Mouse (Mus musculus) left cerebral cortex, postnatal 25 days (tissue): ENCODE data around the gene Fam160b1. TPM values are rescaled to one million over a fixed set of nuclear protein-coding genes. Genes with fewer than 3 reads are reported as not detected.

Source experiments
- DNase-seq, 2 experiments: peaks; one replicate each; pipeline ENCODE4 v3.0.0; 2022; ENCODE audit warnings: low spot score in 2 of 2, mixed read lengths in 1 of 2
- intact Hi-C: fragments of 180-260 bp; cut with DNase I; formaldehyde crosslinking; loops from one replicate; pipeline ENCODE4 v1.15.1; 2025
- total RNA-seq, 2 experiments: library from RNA; stranded (reverse); gene quantifications; 2 replicates each; pipeline ENCODE4 v1.2.3; 2021

Fam160b1 gene
- total RNA-seq, 2 experiments from 2014 or later = 23.3 to 24.0 TPM

DNA sequence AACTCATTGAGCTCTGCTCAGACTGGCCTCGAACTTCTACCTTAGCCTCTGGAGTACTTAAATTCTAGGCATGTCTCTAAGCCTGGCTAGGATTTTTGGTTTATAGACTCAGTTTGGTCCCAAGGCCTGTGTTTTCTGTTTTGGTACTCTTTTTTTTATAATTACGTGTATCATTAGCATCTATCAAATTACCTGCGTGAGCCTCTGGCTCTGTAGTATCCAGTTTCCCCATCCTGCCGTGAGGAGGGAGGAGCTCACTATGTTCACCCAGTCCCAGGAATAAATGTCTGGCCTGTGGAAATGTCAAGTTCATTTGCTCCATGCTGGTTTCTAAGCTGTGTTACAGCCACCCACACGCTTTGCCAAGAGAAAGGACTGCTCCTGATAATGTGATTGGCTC is 2.1 kb downstream of the Fam160b1 start:
- intact Hi-C loops = no loop called here
- peak in 1 of 2 experiments; percentile 35 for DNase-seq

DNA sequence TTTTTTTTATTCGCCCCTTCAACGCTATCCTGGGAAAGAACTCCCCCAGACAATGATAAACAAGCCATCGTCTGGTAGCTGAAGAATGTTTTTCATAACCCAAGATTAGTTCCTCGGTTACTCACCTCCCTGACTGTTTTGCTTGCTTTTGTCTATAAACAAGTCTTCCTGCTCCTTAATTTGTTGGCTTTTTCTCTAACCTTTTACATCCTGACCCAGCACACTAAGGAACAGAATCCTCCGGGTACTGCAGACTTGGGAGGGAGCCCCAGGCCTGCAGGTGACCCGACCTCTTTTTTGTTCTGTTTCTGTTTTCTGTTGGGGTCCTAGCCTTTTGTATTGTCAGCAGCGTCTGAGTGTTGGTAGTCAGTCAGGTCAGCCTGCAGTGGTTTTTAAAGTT is 2.6 kb downstream of the Fam160b1 start:
- DNase-seq = no peak
- intact Hi-C loops = no loop called here

DNA sequence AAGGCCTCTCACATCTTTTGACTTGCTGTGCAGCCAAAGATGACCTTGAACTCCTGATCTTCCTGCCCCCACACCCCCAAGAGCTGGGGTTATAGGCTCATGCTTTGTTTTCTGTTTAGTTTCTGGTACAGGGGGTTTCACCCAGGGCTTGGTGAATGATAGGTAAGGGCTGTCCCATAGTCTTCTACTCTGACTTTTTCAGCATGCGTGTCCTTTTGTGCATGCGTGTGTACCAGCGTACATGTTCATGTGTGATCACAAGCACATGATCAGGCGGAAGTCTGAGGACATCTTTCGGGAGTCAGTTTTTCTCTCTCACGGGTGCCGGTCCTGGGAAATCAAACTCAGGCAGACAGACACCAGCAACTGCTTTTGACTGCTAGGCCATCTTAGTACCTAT is 3.1 kb downstream of the Fam160b1 start:
- no peak for DNase-seq
- intact Hi-C loops = no loop called here

DNA sequence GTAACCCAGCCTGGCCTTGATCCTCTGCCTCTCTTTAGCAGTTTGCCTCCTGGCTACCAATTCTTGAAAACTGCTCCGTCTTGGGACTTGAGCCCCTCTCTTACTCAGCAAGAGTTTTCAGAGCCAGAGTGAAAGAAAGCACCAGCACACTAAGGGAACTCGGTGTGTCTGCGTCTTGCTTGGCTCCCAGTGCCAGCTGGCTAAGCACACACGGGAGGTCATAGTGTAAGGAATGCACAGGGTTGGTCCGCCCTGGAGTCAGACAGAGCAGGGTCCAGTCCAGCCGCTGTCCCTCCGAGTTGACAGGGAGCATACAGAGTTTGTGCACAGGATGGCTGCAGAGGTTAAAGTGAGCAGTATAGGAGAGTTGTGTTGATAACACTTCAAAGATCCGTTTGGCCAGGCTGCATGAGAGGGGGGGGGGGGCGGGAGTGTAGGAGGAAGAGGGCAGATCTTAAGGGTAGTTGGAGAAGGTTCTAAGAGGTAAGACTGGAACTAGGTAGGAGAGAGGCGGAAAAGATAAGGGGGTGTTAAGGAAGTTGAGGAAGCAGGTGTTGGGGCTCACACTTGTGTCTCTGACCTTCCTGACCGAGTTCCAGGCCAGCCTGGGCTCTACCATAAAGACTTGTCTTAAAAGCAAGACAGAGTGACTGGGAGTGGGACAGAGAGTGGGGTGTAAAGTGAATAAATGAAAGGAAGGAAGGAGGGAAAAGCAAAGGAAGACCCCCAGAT is 4.6 kb downstream of the Fam160b1 start:
- no peak for DNase-seq
- intact Hi-C loops = no loop called here

DNA sequence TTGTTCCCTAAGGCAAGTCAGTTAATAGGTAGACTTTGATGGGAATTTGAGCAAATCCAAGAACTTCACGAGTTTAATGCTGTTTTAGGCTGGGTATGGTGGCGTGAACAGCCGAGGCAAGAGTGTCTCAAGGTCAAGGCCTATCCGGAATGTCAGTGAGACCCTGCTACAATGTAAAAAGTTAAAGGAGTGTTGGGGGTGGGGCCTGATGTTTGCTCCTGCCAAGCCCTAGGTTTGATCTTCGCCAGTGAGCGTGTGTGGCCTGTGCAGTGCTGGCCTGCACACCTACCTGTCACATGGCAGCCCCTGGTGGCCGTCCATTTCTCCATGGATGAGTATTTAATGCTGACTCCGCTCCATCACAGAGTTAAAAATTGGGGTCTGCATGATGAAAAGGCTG is 5.5 kb downstream of the Fam160b1 start:
- intact Hi-C loops = no loop called here
- no peak for DNase-seq

DNA sequence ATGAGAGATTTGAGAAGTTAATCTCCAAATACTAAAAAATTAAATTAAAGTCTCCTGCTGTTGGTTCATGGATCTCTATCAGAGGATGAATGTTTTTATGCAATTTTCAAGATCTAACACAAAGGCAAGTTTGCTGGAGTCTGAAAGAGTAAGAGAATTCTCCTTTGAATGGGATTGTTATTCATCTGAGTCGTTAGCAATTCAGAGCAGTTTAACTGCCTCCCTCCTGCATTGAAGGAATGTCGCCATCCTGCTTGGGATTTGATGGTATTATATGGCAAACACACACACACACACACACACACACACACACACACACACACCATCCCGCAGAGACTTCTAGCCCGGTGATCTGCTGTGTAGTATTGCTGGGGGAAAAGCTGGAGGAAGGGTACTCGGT is 6.1 kb downstream of the Fam160b1 start:
- intact Hi-C loops = no loop called here
- DNase-seq = no peak

DNA sequence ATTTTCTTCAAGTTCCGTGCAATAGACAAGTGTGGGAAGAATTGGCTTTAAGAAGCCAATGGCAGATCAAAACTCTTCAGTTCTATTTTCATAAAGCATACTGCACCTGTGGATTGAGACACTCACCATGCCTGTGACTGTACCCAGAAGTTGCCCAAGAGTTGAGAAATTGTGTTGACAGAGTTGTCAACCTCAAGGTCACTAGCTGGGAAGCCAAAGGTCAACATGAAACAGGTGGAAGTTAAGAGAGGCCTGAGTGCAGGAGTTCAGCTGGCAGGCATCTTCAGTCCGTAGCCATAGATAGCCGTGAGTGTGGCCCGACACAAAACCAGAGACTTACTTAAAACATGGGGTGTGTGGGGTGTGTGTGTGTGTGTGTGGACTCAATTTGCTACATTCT is 6.7 kb downstream of the Fam160b1 start:
- no peak for DNase-seq
- intact Hi-C loops = no loop called here

DNA sequence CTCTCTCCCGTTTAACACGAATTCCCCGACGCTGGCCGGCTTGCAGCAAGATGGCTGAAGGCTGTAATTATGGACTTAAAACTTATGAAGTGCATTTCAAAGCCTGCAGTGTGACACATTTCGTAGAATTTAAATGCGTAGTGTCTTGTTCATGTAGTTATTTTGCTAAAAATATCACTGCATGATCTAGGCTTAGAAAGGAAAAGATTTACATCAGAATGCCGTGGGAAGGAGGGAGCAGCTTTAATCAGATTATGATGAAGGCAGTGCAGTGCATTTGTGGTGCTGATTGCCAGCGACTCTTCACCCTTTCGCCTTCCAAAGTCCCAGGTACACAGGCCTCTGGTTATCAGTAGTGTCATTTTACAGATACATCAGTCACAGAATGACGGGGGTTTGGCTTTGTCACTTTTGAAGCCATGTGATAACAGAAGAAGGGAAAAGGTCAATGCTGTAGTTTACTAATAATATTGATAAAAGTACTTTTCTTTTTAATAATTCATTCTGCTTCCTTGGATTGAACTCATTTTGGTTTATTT is 7.4 kb downstream of the Fam160b1 start:
- intact Hi-C loops = no loop called here
- peak in 1 of 2 experiments; percentile 50 for DNase-seq

DNA sequence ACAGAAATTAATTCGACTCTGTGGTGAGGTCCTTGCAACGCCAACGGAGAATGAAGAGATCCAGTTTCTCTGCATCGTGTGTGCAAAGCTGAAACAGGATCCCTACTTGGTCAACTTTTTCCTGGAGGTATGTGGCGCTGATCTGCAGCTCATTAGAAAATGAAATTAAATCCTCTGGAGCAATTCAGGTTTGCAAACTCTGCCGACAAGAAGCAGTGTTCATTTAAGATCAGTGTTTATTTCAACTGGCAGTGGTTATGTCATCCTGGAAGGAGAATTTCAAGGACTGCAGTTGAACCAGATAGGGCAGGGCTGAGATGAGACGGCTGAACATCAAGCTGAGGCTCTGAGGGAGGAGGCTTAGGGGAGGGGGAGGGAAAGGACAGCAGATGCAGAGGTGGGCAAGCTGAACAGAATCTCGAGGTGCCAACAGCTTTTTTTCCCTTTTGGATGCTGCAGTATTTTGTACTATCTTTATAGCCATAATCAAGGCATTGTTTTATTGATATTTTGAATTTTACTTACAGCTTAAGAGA is 12.9 kb downstream of the Fam160b1 start:
- intact Hi-C loops = no loop called here
- DNase-seq = peak in 1 of 2 experiments; percentile 76

DNA sequence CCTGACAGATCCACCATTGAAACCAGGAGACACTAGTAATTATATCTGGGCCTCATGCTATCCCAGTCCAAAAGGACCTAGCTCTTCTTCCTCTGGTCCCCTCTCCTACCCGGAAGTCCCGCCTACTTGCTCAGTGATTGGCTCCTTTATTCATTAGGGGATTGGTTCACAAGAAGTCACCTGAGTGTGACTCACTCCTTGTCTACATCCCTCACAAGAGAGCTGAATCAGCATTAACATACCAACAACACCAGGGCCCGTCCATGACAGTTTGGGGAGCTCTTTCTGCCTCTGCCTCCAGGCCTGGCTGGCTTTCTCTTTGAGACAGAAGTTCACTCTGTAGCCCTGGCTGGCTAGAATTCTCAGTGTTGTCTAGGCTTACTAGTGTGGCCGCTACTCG is 14.7 kb downstream of the Fam160b1 start:
- intact Hi-C loops = no loop called here
- no peak for DNase-seq

DNA sequence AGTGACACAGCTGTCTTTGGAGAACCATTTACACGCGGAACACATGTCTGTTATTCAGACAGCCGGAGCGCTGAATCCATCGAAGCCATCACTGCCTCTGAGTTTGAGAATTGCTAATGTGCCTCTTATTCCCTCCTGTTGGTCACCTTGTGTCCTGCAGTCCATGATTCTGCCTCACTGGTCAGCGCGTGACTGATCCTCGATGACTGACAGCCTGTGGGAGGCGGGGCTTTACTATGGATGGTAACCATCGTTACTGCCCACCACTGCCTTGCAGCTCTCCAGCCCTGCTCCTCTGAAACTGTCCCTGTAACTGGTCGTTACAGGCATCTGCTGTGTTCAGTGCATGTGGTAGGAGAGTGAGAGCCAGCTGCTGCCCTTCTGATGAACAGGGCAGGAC is 15.3 kb downstream of the Fam160b1 start:
- intact Hi-C loops = no loop called here
- no peak for DNase-seq

DNA sequence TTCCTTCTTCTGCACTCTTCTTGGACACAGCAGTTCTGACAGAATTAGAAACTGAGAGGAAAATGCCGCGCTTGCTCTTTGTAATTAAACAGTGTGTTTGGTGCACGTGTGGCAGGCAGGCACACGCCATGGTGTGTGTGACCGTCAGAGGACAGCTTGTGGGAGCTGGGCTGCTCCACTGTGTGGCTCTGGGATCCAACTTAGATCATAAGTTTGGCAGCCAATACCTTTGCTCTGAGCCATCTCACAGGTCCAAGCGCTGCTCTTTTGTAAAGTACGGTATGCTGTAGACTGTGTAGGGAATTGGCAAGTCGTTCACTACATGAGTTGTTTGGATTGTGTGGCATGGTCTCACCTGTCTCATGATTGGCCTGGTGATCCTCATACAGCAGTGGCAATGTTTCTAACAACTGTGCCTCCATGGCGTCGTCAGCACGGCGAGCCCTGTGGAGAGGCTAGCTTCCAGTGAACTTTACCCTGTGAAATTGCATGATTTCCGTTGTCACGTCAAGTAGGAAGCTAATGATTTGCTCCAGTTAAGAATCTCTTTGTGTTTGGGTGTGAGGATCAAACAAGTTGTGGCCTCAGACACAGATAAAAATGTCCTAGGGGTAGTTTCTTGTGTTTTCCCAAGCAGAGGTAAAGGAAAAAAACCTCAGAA is 16.7 kb downstream of the Fam160b1 start:
- no peak for DNase-seq
- intact Hi-C loops = no loop called here

DNA sequence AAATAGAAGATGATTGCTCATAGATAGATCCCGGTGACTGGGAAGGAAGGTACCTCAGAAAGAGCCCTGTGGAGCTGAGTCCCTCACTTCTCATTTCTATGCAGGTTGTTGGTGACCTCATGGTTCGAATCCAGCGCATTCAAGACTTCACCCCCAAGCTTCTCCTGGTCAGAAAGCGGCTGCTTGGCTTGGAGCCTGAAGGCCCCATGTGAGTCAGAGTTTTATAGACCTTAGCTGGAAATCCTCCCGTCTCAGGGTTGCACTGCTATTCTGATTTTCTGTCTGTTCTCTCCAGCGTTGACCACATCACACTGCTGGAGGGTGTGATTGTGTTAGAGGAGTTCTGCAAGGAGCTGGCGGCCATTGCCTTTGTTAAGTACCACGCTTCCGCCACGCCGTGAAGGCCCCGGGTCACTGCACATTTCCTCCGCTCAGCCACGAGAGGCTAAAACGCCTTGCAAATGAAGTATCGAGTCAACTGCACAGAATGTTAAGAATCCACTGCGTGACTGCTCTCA is 25.8 kb downstream of the Fam160b1 start:
- DNase-seq = no peak
- intact Hi-C loops = no loop called here

DNA sequence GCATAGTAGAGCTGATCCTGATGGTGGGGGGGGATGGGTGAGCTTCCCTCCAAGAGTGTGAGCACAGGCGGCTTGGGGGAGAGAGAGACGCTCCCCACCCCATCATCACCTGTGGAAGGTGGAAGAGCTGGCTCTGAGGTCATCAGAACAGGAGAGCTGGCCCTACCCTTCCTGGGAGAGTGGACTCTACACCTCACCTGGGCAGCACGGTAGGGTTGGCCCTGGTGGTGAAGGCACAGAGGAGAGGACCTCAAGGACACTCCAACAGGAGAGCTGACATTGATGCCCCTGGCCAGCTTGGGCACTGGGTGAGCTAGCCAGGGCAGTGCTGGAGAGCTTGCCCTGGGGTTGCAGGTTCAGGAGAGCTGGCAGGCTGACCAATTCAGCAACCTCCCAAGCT is 31.1 kb downstream of the Fam160b1 start:
- intact Hi-C loops = no loop called here
- DNase-seq = no peak

DNA sequence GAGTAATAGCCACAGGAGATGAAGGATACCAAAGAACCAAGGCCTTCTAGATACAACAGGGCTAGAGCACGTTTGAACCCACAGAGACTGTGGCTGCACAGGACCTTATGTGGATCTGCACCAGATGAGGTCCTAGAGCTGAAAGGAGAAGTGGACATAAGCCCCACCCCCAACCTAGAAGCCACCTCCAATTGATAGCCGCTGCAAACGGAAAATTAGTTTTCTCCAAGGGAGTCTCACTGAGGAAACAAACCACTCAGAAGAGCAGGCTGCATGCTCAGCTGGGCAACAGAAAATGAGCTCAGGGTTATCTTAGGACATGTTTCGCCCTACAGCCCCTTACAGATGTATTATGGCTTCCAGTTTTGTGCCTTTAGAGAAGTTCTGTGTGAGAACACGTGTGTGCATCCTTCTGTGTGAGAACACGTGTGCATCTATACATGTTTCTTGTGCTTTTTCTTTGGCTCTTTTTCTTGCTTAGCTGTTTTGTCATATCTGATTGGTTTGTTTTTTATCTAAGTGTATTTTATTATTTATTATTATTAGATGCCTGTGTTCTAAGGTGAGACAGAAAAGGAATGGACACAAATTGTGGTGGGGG is 33.0 kb downstream of the Fam160b1 start:
- intact Hi-C loops = no loop called here
- DNase-seq = no peak

DNA sequence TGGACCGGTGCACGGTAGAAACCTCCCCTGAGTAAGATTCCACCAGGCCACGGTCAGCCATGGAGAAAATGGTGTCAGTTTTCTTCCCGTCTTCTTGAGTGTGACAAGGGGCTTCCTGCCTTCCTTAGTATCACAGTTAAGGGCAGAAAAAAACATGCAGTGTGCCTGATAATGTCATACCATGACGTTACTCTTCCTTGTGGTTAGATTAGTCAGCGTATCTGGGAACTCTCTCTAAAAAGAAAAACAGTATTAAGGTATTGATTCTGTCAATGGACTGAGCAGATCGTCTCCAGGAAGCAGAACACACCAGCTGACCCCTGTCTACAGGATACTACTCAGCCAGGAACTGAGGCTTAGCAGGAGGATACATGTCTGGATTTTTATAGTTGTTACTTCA is 36.1 kb downstream of the Fam160b1 start:
- intact Hi-C loops = no loop called here
- DNase-seq = no peak

DNA sequence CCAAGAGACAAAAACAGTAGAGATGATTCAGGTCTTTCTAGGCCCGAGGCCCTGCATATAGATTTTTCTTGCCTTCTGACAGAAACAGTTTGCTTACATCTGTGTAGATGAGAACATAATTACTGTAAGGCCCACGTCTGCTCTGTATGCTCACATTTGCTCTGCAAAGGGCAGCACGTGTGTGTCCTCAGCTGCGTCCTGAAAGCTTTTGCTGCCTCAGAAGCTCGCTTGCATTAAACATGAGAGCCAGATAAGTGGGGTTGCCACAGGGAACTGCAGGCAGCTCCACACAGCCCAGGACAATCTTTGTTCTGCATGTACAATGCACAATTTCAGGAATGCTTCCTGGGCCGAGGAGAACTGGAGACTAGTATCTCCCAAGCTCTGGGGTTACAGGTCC is 41.9 kb downstream of the Fam160b1 start:
- no peak for DNase-seq
- intact Hi-C loops = no loop called here

DNA sequence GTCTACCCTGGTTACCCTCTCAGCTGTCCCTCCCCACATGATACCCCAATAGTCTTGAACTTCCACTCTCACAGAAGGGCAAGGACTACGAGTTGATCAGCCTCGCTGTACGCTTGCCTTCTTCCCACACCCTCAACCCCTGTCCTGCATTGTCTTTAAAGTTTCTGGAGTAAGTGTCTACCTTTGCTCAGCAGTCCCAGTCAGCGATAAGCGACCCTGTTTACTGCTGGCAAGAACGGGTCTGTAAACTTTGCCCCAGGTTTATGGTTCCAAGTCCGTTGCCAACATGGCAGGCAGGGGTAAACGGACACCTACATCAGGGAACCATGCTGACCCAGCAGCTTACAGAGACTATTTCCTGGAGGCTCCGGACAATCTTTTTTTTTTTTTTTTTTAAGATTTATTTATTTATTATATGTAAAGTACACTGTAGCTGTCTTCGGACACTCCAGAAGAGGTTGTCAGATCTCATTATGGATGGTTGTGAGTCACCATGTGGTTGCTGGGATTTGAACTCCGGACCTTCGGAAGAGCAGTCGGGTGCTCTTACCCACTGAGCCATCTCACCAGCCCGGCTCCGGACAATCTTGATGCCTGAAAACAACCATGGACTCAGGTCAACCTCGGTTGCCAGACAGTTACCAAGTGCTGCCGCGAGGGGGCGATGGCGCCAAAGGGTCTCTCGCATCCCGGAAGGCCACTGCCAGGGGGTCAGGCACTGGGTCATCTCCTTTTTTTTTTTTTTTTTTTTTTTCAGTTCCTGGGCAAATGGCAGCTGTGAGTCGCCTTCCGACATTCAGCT is 43.4 kb downstream of the Fam160b1 start:
- peak; percentile 51 to 55 for DNase-seq
- intact Hi-C loops = loop anchor here (2.0 kb wide), 1 partner anchor 239 kb away; no protein-coding TSS in a partner anchor

DNA sequence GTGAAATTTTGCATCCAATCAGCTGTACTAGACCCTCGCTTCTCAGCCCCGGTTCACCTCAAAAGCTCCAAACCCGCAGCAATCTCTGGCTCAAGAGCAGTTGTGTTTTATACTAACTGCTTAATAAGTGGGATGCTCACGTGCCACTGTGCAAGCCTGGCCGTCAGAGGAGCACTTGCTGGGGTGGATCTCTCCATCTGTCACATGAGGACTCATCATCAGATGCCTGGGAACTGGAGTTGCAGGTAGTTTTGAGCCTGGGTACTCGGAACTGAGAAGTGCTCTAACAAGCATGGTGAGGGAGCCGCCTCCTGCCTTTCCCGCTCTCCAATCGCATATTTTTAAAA is 44.0 kb downstream of the Fam160b1 start:
- DNase-seq = peak; percentile 7 to 13
- intact Hi-C loops = loop anchor here (2.0 kb wide), 1 partner anchor 238 kb away; no protein-coding TSS in a partner anchor

DNA sequence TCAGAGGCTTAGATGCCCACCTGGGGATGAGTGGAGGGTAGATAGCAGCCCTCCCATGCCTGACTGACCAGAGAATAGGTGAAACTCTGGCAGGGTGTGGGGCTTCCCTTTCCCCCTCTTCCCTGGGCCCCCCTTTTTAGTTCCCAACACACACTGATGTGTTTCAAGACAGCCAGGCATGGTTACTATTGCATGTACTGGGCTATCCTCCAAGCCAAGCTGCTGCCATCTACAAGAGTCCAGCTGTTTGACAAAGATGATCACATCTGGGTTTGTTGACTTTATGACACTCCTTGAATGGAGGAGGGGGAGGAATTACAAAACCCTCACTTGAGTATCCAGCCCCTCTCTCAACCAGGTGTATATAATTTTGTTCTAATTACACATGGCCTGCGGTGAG is 47.5 kb downstream of the Fam160b1 start:
- no peak for DNase-seq
- intact Hi-C loops = no loop called here
